Mouse (Mus musculus): Measurements from ENCODE around the gene Txlna.
A peak's percentile ranks its signal among the peaks of the same experiment; 100 is the strongest.

The Txlna gene

DNA sequence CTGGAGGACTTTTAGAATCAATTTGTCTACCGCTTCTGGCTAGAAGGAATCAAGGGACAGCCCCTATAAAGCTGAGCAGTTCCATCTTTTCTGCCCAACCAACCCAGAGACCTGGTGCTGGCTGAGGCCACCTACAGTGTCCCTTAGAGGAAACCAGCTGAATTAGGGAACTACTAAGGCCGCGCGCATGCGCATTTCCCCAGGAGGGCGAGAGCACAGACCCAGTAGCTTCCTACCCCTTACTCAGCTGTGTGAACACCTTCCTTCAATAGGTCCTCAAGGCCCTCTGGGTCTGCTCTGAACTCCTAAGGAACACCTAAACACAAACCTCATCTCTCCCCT is 15.9 kb downstream of the Txlna start:
- peak; percentile 74 for DNase-seq (ENCODE audit: low read depth, low spot score)

DNA sequence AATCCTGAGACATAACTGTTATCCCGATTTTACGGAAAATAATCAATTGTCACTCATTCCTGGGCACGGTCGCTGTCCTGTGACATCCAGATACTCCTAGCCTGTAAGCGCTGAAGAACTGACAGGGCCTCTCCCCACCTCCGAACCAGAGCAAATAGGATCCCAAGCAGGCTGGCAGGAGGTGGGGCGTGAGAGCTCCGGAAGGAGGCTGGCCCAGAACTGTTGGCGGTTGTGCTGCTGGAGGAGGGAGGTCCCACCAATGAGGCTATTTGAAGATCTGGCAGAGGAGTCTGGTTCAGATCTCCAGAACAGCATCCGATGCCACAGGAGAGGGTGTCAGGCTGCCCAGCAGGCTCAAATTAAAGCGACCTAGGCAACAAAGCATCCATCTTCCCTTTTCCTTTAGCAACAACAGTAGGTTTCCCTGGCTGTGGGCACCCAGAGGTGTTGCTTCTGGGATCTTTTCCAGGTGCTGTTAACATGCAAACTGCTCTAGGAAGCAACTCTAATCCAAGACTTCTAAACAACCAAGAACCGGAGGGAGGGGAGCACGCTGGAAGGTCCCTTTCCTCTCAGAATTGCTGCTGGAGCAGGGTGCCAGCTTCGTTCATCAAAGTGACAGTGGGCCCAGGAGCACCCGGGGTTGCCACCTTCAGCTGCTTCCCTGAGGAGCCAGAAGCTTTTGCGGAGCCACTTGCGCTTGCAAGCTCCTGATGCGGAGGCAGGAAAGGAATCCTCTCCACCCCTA is 16.4 kb downstream of the Txlna start:
- peak; percentile 95 for DNase-seq (ENCODE audit: low read depth, low spot score)

DNA sequence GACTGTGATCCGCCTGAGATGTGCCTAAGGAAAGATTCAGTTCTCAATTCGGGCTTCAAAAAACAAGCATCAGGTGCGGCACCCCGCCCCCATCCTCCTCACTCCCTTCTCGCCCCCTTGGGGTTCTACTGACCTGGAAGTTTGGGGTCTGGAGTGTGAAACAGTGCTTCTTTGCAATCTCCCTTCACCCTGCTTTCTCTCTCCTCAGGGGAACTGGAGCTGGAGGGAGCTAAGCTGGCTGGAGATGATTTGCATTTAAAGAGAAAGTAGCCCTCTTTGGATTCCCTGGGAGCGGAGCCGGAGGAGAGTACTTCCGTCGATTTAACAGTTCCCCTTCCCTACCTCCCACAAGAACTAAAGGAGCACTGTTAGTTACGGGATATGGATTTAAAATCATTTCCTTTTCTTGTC is 17.2 kb downstream of the Txlna start, which contains the start of gene Ccdc28b:
Gene Ccdc28b (minus strand): TSS at position 267 of the 411 bp plus-strand sequence.
- DNase-seq (ENCODE audit: low read depth, low spot score) = no peak

DNA sequence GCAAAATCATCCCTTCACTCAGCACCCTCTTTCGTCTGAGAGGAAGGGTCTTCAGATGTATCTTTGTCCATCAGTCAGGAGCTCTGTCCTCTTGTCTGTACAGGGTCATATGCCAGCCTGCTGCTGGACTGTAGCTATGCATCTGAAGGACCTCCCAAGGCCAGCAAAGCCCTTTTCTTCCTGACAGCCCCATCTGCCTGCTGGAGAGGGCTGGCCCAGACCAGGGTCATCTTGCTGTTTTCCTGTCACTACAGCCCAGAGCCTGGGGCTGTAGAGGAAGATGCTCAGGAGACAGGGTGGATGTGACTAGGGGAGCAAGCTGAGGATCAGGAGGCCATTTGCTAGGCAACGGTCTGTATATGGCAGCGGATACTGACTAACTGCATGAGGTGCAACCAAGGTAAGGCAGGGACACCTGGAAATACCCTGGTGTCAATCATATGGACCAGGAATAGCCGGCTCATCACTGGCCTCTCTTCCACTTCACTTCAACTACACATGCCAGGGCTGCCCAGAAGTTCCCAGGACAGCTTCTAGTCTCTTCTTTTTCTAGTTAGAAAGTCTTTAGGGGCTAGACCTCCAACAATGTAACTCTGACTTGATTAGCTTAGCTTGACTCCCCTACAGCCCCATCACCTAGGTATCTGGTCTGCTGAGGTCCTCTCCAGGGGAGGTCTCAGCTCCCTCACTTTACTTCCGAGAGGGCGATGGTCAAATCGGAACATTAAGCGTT is 17.9 kb downstream of the Txlna start:
- no peak for DNase-seq (ENCODE audit: low read depth, low spot score)

DNA sequence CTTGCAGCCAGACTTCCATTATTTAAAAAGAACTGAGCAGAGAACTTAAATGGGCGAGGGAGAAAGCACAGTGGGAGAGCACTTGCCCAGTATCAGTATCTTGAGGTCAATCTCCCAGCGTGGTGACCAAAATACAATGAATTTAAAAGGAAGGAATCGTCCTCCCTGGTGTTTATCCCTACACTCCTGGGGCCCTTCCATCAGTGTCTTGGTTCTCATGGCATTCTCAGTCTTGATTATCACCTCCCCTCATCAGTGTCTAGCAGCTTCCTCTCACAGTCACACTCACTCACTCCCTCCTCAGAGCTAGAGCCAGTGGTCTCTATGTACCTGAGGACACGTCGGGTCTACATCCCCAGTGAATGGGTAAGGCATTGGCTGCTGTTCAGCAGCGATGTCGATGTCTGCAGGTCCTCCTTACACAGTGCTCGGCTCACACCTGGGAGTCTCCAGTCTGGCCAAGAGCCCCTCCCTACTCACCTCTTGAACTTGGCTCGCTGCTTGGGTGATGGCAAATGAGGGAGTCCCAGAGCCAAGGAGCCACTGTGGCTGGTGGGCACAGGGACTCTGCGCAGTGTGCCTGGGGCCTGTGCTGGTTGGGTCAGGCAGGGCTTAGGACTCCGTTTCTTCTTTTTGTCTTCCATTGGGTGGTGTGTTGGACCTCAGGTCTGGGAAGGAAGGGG is 18.6 kb downstream of the Txlna start:
- DNase-seq (ENCODE audit: low read depth, low spot score) = no peak

DNA sequence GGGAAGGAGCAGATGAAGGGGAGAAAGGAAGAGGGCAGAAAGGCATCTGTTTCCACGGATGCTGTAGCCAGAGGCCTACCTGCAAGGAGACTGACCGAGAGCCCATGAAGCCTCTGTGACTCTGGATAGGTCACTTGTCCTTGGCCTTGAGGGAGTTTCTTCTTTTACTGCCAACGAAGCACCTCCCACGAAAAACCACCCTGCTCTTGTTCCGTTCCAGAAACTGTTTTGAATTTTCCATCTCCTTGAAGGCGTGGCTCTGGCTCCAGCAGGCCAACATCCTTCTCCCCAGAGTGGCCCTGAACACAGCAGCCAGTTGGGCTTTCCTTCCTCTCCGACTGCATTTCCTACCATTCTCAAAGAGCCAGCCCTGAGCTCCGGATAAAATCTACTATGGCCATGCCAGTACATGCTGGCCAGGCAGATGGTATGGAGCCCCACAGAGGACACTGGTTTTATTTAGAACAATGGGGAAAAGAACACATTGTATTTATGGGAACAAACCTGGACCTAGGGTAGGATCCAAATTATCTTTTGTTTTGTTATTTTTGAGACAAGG is 19.5 kb downstream of the Txlna start:
- peak; percentile 82 for DNase-seq (ENCODE audit: low read depth, low spot score)

DNA sequence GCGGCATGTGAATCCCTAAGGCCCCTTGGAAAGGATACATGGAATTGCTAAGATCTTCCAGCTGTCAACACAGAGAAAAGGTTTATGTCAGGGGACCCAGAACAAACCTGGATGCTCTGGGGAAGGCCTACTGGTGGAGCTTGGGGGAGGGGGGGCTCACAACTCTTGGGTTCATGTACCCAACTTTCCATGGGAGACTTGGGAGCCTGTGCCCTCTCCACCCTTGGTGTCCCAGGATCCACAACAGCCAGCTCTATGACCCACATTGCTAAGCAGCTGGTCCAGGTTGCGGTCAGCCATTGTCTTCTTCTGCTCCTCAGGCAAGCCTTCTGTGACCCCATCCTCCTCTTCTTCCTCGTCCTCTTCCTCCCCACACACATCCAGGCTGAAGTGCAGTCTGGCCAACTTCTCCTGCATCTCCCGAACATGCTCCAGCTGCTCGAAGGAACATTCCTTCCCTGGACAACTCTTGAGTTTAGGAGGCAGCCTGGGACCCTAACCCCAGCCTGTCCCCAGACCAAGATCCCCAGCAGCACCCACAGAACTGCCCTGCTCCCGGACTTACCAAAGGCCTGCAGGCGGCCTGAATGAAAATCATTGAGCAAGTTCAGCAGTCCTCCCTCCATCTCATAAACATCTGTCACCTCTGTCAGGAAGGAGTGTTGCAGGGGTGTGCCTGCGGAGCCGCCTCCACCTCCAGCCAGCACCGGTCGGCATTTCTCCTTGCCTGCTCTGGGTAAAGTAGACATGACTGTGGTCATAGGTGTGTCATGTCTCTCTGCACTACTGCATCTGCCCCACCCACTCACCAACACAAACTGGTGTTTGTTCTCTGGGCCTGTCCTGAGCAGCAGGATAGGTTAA is 20.2 kb downstream of the Txlna start:
- no peak for DNase-seq (ENCODE audit: low read depth, low spot score)

DNA sequence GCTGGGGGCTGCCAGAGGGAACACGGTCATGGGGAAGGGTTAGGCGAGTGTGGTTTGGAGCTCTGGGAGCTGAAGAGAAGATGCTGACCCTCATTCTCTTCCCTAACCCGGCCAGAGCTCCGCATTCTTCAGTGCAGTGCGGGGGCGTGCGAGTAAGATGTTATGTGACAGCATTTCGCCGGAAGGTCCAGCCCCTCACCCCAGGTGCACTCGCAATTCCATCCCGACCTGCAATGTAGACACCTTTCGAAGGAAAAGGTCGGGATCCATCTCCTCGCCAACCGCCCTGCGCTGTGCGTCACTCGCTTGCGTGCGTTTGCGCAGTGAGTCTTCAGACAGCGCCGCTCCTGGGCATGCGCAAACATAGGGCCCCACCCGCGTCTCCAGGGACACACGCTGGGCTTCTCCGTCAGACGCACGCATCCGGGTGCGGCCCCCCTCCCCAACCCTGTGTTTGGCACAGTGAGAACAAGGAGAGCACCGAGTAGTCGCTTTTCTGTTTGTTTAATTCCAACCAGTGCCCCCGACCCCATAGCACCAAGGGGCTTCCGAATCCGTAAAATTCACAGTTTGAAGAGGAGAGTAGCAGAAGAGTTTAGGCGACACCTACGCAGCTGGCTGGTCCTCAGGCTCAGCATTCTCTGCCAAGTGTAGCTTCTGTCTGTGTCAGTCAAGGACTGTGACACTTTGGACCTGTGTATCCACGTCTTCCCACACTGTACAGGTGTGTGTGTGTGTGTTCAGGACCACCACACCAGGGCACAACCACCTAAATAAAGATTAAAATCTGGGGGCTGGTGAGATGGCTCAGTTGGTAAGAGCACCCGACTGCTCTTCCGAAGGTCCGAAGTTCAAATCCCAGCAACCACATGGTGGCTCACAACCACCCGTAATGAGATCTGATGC is 21.8 kb downstream of the Txlna start, which contains the start of gene Iqcc:
Gene Iqcc (minus strand): TSS at position 314 of the 906 bp plus-strand sequence.
- peak; percentile 97 for DNase-seq (ENCODE audit: low read depth, low spot score)

DNA sequence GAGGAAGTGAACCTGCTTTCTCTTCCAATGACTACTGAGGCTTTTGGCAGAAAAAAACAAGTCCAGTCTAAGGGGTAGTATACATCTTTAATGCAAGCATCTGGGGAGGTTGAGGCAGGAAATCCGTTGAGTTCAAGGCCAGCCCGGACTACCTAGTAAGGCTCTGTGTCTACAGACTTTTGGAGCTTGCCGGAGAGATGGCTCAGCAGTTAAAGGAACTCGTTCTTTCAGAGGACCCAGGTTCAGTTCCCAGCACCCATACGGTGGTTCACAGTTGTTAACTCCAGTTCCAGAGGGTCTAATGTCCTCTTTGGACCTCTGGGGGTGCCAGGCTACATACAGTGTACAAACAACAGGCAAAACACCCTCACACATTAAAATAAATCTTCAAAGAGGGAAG is 22.8 kb downstream of the Txlna start:
- DNase-seq (ENCODE audit: low read depth, low spot score) = no peak

DNA sequence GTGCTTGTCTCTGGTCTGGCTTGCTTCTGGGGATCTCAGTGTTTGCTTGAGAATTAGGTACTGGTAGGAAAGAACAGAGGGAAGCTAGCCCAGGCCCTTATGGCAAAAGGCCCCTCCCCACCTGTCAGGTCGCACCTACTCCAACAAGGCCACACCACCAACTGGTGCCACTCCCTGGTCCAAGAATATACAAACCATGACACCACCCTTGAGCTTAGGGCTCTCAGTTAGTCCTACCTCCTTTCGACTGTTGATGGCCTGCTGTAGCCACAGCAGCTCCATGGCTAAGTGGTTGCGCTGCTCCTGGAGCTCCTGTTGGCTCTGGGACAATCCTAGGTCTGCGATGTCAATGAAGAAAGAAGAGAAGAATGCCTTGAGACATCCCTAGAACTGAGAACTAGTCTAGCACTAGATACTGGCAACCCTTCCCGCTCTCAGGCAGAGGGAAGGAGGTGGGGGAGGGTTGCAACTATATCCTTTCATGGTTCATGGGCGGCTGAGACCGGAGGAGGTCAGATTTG is 23.7 kb downstream of the Txlna start:
- DNase-seq (ENCODE audit: low read depth, low spot score) = no peak

DNA sequence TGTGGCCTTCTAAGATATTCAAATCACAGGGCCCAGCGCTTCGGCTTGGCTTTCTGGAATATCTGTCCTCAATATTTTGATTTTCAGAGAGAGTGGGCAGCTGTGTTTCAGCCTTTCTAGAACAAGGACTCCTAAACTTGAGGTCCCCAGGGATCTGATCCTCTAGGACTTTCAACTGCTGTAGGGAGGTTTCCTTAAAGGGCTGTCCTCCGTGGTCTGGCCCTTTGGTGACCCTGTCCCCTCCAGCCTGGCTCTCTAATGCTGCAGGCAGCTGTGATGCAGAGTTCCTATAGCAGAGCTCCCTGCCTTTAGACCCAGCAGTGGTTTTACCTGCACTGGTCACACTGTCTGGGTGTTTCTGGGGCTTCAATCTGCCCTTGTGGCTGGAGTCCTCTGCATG is 24.2 kb downstream of the Txlna start:
- DNase-seq (ENCODE audit: low read depth, low spot score) = no peak

DNA sequence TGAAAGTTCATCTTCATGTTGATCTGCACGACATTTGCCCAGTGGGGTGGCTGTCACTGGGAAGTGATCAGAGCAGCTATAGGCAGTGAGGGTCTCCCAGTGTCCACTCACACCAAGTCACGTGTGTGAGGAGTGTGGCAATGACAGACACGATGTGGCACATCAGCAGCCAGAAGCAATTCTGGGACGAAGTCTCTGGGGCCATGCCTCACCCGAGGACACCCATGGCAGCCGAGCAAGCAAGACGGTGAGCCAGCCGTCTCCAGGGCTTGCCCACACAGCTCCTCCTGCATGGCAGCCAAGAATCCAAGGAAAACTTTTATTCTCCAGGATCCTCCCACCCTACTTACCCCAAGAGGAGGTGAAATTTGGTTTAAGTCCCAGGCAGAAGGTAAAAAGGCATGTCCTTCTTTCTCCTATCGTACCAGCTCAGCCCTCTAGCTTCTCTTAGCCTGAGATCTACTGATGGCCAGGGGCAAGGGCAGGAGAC is 25.0 kb downstream of the Txlna start:
- DNase-seq (ENCODE audit: low read depth, low spot score) = no peak

DNA sequence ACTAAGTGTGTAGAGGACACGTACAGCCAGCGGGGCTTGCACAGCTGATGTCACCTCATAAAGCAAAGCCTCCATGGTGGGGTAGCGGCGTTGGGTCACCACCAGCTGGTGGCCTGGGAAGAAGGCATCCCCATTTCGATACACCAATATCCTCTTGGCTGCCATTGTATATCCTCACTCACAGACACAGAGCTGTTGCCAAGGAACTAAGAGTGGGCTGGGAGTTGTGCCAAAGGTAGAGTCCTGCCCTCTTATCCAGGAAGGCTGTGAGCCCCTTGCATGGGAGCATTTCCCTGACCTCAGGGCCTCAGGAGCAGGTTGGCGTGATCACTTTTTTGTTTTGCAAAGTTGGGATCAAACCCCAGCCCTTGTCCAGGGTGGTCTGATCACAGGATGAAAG is 26.8 kb downstream of the Txlna start, which contains the start of gene Dcdc2b:
Gene Dcdc2b (minus strand): TSS at position 165 of the 400 bp plus-strand sequence.
- DNase-seq (ENCODE audit: low read depth, low spot score) = no peak

DNA sequence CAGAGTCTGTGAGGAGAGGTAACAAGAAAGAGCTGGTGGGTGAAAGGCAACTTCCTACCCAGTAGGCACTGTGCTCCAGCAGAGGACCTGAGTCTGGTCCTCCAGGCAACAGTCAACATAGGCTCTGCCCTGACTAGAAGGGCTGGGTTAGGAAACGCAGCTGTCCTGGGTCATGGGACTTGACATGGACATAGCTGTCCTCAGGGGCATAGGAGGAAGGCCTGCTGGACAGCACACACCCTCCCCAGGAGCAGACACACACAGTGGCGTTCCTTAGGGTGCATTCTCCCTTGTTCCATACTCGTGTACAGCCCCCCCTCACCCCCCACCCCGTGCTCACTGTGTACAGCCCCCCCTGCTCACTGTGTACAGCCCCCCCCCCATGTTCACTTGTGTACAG is 30.4 kb downstream of the Txlna start:
- DNase-seq (ENCODE audit: low read depth, low spot score) = no peak

DNA sequence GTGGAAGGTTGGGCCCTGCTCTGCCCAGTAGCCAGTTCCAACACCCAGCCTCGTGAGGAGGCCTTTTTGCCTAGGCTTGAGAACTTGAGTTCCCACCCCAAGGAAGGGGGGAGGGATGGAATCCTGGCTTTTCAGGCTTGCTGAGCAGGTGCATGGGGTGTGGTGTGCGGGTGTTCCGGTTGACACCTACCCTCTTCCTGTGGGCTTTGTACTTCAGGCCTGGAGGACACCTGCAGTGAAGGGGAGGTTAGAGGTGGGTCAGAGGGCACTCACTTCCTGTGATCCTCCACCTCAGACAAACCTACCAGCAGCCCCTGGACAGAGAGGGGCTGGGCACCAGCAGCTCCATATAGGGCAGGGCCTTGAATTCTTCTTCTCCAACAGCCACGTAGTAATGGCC is 30.8 kb downstream of the Txlna start:
- no peak for DNase-seq (ENCODE audit: low read depth, low spot score)

DNA sequence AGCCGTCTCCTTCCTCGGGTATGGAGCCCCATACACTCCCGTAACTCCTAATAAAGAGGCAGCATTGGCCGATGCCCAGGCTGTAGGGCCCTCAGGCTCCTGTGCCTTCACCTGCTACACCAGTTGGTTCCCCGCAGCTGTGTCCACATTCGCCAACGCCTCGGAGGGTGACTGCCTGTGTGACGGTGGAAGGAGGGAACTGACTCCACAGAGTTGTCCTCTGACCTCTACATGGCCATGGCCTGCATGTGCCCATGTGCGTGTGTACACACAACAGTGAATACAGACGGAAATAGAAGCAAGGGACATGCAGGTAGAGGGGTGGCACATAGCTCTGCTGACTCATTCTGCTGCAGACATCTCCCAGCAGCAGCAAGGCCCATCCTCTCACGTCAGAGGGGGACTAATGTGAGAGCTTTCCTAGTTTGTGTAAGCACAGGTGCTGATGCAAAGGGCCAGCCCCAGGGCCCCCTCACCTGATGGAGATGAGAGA is 31.7 kb downstream of the Txlna start:
- DNase-seq (ENCODE audit: low read depth, low spot score) = no peak

DNA sequence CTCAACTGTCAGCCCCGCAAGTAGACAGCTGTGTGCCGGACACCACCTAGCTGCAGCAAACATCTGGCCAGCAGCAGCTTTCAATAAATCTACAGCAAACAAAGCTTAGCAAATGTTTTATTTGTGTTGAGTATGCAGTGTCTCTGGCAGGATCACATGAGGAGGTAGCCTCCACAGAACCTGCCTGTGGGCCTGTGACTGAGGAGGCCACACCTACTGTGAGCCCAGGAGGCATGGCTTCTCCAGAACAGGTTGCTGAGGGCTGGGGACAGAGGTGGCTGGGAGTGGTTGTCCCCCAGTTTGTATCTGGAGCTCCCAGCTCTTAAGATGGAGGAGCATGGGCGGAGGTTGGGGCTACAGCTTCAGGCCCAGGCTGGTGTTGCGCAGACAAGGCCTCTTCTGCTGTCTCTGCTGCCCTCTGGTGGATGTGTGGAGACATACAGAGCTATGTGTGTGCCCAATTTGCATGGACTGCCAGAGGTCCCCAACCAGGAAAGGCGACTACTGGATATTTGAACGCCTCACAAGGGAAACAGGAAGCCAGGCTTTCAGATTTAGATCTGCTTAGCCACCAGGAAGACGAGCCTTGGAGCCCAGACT is 32.3 kb downstream of the Txlna start:
- peak; percentile 83 for DNase-seq (ENCODE audit: low read depth, low spot score)

DNA sequence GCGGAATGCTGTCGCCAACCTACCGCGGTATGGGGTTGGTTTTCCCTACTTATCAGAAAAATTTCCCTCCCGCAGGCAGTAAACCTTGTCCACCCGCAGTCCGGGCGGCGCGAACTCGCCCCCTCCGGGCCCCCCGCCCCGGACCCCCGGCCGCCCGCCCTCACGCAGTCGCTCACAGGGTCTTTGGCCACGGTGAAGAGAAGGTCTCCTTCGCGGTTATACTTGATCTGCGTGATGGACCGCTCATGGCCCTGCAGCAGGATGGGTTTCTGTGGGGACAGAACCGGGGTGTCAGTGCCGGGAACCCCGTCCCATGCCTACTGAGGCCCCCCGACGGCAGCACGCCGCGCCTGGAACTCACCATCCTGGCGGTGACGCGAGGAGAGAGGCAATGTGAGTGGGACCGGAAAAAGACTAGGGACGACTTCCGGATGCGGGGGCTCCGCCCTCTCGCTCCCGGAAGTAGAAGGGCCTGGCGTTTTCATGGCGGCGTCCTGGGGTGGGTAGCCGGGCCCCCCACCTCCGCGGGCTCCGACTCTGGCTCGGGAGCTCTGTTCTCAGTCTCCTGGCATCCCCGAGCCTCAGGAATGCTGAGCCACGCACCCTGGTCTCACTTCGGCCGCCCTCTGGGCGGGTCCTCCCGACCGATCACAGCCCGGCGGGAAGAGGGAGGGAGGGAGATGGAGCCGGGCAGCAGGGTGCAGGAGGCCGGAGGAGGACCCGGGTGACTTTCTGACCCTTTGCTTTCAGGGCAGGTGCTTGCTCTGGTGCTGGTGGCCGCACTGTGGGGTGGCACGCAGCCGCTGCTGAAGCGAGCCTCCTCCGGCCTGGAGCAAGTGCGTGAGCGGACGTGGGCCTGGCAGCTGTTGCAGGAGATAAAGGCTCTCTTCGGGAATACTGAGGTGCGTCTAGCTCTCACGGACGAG is 40.4 kb downstream of the Txlna start, which contains the start of the genes Eif3i and Tmem234:
Gene Eif3i (minus strand): TSS at position 416 of the 926 bp plus-strand sequence.
Gene Tmem234 (plus strand): TSS at position 436 of the 926 bp plus-strand sequence.
- peak; percentile 67 for DNase-seq (ENCODE audit: low read depth, low spot score)
